Mouse (Mus musculus) spleen, postnatal 14 days (tissue): ENCODE measurements at regions not wholly inside any gene's neighbourhood (a gene's known extent, or its start where the extent isn't known, plus 50 kb on each side); places are given as distances from the start of the nearest gene placed in this dataset.
A peak's percentile ranks its signal among the peaks of the same experiment; 100 is the strongest.

Experiments used
- DNase-seq, 2 experiments: peaks; one replicate each; pipeline ENCODE4 v3.0.0; 2021 to 2022; ENCODE audit warnings: low spot score in 2 of 2

DNA sequence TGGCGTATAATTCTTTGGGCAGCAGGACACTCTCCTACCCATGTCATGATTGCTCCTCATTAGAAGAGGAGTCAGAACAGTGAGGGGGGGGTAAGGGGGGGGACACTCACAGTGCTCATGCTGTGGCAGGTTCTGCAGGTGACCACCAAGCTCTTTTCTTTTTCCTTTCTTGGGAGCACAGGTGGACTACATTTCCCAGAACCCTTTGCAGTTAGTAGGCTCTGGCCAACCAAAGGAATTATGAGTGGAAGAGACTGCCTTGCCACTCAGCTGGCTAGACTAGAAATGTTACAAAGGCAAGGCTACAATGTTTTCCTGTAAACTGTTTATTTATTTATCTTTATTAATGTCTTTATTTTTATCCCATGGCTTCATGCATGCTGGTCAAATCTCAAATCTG, 53.6 kb upstream of the Ifnlr1 start:
- DNase-seq = no peak

DNA sequence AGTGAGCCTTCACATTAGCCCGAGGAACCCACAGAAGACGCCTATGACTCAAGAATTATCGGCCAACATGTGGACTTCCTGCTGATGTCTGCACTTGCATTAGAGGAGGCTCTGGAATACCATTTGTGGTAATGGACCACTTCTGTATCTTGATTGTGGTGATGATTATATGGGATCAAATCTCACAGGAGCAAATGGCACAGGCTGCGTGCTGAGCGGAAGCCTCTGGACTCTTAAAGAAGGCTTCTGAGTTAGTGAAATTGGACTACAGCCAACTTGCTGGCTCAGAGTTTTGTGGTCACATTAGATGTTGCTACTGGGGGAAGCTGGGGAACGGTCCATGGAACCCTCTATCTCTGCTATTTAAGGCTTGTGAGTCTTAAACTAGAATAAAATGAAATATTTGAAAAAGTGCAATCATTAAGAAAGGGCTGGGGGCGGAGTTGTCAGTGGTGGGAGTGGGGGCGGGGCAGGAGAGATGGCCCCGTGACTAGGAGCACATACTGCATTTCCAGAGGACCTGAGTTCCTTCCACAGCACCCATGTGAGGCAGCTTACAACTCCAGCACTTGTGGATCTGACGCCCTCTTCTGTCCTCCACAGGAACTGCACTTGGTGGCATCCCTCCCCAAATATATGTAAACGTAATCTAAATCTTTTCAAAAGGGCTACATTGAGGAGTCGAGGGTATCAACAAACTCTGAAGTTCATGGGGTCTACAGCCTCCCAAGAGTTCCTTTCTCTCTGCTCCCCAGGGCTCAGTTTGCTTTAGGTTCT, 56.1 kb upstream of the Ifnlr1 start:
- DNase-seq = no peak

DNA sequence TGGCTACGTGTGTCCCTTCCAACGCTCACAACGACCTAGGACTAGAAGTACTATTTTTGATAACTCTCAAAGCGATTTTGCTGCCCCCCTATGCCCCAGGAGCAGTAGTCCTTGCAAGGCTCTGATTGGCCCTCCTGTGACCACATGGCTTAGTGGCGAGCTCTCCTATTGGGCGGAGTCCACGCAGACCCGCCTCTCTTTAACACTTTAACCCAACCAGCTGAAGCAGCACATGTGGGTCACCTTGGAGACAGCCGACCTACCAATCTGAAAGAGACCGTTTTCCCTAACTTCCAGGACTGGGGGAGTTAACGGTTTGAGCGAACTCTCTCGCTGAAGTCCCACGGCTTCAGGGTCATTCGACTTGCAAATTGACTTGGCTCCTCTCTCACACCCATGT, 53.0 kb upstream of the Grhl3 start:
- DNase-seq = no peak

DNA sequence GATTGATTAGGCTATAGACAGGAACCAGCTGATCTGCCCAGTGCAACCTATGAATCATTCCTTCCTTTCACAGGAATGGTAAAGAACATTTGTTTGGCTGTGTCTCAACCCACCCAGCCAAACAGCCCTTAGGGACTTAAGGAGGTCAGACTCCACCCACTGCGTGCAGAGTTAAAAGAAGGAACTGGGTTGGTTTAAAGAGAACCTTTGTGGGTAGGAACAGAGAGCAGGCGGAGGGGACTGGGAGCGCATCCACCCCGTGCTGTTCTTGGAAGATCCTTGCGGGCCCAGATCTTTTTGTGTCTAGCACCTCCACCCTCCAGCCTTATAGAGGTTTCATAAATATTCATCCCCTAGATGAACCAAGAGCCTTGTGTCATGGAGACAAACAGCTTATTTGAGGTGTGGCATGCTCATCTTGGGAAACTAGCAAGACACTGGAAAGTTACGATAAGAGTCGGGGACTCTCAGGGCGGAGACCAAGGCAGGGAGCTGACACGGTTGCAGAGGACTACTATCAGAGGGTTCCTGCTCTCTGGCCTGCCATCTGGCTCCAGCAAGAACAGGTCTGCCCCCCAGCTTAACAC, 49.8 kb upstream of the Grhl3 start:
- peak; percentile 24 for DNase-seq
